Mouse (Mus musculus) liver, embryonic 14.5 days (tissue): ENCODE measurements around the gene Spata2l.

ENCODE experiments used
- CTCF ChIP-seq: IDR thresholded peaks from 2 replicates; pipeline ENCODE4 v1.5.1; 2016; ENCODE audit warnings: antibody characterized with exemption, low read depth, control low read depth
- EP300 ChIP-seq: IDR thresholded peaks from 2 replicates; pipeline ENCODE4 v1.6.1; 2016; ENCODE audit warnings: antibody characterized with exemption, low read depth

DNA sequence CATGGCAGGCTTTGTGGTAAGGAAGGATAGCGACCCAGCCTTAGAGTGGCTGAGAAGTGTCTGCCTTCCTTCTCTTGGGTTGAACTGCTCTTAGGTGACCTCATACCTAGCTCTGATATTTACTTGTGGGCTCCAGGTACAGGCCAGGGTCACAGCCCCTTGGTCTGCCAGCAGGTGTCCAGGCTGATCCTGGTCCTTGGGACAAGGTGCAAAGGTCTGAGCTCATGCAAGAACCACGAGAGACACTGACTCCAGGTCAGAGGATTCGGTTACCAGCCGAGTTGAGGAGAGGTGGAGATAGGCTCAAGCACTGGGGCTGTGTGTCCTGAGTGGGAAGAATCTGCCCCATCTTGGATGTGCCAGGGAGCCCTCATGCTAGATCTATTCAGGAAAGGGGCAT, 8.3 kb upstream of the Spata2l start:
- no peak for TF ChIP-seq CTCF
- no peak for TF ChIP-seq EP300
